Mouse (Mus musculus) cerebellum, adult 9-11 months (tissue): ENCODE measurements around the gene Krt34.

ENCODE experiments used
- DNase-seq: peaks from one replicate; pipeline ENCODE4 v3.0.0; 2022

Krt34 gene

DNA sequence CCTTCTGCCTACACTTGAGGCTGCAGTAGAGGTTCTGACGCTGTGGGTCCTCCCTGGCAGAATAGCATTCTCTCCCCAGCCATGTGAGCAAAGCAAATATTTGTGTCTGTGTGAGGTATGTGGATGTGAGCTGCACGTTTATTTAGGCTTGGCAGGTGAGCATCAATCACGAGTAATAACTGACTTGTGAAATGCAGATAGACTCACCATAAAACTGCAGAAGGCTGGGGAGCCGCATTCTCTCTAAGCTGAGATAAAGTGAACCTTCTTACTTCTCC is 47.0 kb downstream of the Krt34 start:
- no peak for DNase-seq

DNA sequence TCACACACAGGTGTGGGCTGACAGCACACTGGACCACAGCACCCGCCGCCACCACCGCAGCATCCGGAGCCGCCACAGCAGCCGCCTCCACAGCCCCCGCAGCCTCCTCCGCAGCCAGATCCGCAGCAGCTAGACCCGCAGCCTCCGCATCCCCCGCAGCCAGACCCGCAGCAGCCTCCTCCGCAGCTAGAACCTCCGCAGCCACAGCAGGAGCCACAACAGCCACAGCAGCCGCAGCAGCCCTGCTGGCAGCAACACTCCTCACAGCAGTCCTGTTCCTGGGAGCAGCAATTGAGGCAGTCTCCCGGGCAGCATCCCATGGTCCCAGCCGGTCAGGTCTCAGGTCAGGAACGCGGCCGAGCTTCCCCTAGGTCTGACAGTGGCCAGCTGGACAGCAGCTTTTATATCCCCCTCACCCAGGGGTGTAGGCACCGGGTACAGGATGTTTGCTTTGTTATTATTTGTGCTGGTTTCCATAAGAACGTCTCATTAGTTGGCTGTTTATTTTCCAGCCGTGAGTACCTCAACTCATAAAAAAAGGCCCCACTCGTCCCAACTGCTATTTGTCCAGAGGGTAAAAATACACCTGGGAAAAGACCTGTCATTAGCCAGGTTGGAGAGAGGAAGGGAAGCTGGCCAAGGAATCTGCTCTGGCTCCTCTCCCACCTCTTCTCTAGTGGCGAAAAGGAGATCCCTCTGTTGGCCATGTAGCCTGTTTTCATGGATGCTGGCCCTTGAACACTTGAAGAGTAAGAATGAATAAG is 47.6 kb downstream of the Krt34 start, which contains the start of gene Krtap17-1:
TSS of gene Krtap17-1 (minus strand) at position 375 of the 764 bp plus-strand sequence.
- DNase-seq = no peak

DNA sequence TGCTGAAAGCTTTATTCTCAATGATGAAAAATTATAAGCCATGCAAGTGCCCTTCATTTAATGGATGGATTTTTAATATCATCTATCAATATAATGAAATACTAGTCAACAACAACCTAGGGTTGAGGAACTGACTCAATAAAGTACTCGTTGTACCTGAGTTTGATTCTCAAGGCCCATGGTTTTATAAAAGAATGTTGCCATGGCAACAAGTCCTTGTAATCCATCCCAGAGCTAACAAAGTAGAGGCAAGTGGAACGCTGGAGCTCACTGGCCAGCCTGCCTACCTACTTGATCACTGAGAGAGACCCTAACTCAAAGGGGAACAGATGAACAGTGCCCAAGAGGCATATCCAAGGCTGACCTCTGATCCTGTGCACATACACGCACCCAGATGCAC is 50.8 kb downstream of the Krt34 start:
- no peak for DNase-seq

DNA sequence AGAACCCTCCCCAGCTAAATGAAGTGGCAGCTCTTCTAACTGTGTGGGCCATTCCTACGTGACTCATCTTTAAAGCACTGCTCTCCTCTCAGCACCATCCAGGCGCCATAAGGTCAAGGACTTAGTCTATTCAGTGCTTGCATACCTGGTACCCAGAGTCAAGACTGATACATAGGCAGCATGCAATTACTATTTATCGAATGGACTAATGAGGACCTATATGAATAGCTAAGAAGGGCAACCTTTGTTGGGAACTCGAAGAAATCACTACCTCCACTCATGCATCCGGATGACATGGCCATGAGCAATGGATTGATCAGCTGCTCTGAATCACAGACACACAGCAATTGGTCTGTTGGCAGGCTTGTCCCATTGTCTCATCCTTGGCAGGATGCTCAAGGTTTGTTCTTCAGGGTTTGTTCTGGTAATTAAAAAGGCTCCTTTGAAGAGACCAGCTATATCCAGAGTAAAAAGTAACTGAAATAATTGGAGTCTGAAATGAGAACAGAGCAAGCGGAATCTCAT is 51.4 kb downstream of the Krt34 start:
- no peak for DNase-seq

DNA sequence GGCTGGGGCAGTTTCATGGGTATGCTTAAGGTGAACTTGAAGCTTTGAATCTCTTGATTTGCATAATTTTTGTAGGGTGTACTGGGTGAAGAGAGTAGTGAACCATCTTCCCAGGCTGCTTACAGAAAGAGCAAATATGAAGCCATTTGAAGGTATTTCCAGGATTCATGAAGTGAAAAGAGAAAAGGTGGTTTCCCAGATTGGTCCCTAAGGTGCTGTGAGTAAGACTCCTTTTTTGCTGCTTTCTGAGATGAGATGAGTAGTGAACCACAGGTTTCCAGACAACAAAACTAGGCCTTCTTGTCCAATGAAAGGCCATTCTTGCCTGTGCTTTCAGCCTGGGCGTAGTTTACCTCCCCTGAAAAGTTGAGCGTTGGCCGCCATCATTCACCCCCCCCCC is 52.8 kb downstream of the Krt34 start:
- no peak for DNase-seq
